Mouse (Mus musculus): ENCODE results near the gene Ccnyl1. TPM values are rescaled to one million over a fixed set of nuclear protein-coding genes. Genes with fewer than 3 reads are reported as not detected.
"Not testable (repeated sequence)": the region's sequence is repeated elsewhere in the genome, so short reads cannot be mapped to it uniquely, and the experiment has no call there.

Gene Ccnyl1
- polyA plus RNA-seq (2015; fragmentation: Nextera tagmentation; extraction: Ambion mirVana) = 4.5 and 5.0 TPM in 2 replicates

DNA sequence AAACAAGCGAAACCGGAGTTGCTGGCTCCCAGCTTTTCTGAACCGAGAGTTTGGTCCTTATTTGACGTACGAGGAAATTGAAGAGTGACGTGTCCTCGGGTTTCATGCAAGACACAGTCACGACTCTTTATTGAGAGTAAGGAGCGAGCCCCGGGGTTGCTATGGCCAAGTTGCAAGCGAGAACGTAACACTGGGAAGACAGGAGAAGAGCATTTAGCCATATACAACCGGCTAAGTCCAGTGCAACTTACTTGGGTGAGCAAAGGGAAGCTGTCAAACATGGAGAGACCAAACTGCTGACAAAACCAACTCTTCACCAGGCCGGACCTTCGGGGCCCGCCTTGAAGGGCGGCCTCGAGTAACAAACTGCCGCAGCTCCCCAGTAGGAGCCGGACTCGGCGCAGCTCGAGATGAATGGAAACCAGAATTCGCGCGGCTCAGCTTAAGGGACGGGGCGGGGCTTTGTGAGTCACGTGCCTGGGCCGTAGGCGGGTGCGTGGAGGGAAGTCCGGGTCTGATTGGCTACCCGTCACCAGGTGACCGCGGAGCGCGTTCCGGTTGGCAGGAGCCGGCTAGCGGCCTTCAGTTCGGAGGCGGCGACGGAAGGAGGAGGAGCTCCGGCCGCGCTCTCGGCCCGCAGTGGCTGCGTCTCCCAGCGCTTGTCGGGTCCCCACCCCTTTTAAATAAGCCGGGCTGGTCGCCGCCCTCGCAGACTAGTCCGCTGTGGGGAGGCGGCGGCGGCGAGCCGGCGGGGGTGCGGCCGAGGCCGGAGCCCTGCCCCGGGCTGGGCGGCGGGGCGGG, at the start of gene Ccnyl1:
Gene Ccnyl1 (plus strand): TSS at position 243 of the 801 bp plus-strand sequence.
- H3K27ac ChIP-seq = peak within 1 kb of the TSS; percentile 84
- H3K27me3 ChIP-seq (ENCODE audit: insufficient read depth, low read length) = no peaks in the 10 kb centered on the region
- no peaks in the 10 kb centered on the region for H3K36me3 ChIP-seq (ENCODE audit: insufficient read depth, low read length)
- peaks cover 8% of the 10 kb centered on the region; the same call in 1 of the 2 replicates for H3K4me1 ChIP-seq (replicated peaks; ENCODE audit: insufficient read depth, low read length)
- peak within 1 kb of the TSS; percentile 91 for H3K9ac ChIP-seq (ENCODE audit: low read depth, low read length)
- no peak for TF ChIP-seq CTCF (IDR thresholded peaks at IDR 0.05; ENCODE audit: low read depth)
- ATAC-seq (replicated peaks; ENCODE audit: low FRiP score, low read depth) = peak; percentile 99
- peak within 1 kb of the TSS; percentile 79 for H3K4me3 ChIP-seq (replicated peaks; ENCODE audit: low read depth, low read length)
- WGBS = under 1% methylated on average over 61 of the region's 71 CpGs
- H3K4me2 ChIP-seq (ENCODE audit: low read length) = peak within 1 kb of the TSS; percentile 93
- no peaks in the 10 kb centered on the region for H3K9me3 ChIP-seq (replicated peaks; ENCODE audit: low read length)
- peak; percentile 99 for DNase-seq (ENCODE audit: low spot score)

DNA sequence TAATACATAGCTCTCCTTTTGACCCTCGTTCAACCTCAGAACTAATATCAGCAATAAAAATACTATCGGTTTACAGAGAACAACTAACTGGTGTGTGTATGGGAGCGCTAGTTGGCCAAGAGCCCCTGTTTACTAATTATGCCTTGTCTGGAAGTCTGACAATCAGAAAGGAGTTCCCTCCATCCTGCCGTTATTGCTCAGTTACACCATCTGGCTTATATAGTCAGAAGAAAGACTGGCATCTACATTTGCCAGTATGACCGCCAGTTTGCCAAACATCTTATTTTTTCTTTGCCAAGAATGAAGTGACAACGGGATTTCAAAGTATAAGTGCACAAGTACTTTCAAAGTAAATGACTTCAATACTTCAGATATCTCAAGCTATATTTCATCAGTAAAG, 49.2 kb upstream of the Ccnyl1 start:
- H3K4me3 ChIP-seq (replicated peaks; ENCODE audit: low read depth, low read length) = no peak overlapping the region
- no peak for ATAC-seq (replicated peaks; ENCODE audit: low FRiP score, low read depth)
- no peak for DNase-seq (ENCODE audit: low spot score)
- no peaks in the 10 kb centered on the region for H3K27me3 ChIP-seq (ENCODE audit: insufficient read depth, low read length)
- 90% methylated on average over 6 of the region's 6 CpGs for WGBS
- no peak for TF ChIP-seq CTCF (IDR thresholded peaks at IDR 0.05; ENCODE audit: low read depth)
- no peak overlapping the region for H3K9ac ChIP-seq (ENCODE audit: low read depth, low read length)
- H3K4me2 ChIP-seq (ENCODE audit: low read length) = no peak overlapping the region
- H3K4me1 ChIP-seq (replicated peaks; ENCODE audit: insufficient read depth, low read length) = no peaks in the 10 kb centered on the region
- no peak overlapping the region for H3K27ac ChIP-seq
- no peaks in the 10 kb centered on the region for H3K9me3 ChIP-seq (replicated peaks; ENCODE audit: low read length)
- H3K36me3 ChIP-seq (ENCODE audit: insufficient read depth, low read length) = no peaks in the 10 kb centered on the region

DNA sequence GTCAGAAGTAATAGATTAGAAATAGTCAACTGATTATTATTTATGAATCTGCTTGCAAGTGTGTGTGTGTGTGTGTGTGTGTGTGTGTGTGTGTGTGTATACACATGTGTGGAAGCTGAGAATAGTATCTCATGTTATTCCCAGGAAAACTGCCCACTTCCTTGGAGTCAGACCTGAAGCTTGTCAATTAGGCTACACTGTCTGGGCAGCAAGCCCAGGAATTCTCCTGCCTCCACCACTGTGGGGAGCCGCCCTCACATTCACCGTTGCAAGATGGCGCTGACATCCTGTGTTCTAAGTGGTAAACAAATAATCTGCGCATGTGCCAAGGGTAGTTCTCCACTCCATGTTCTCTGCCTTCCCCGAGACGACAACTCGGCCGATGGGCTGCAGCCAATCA, 47.7 kb upstream of the Ccnyl1 start:
- not testable (repeated sequence) for ATAC-seq (replicated peaks; ENCODE audit: low FRiP score, low read depth); H3K27ac ChIP-seq; H3K36me3 ChIP-seq (ENCODE audit: insufficient read depth, low read length); H3K4me1 ChIP-seq (replicated peaks; ENCODE audit: insufficient read depth, low read length); H3K9me3 ChIP-seq (replicated peaks; ENCODE audit: low read length); H3K4me2 ChIP-seq (ENCODE audit: low read length); DNase-seq (ENCODE audit: low spot score); H3K9ac ChIP-seq (ENCODE audit: low read depth, low read length); H3K27me3 ChIP-seq (ENCODE audit: insufficient read depth, low read length); H3K4me3 ChIP-seq (replicated peaks; ENCODE audit: low read depth, low read length)
- WGBS = 95% methylated on average over 8 of the region's 8 CpGs

DNA sequence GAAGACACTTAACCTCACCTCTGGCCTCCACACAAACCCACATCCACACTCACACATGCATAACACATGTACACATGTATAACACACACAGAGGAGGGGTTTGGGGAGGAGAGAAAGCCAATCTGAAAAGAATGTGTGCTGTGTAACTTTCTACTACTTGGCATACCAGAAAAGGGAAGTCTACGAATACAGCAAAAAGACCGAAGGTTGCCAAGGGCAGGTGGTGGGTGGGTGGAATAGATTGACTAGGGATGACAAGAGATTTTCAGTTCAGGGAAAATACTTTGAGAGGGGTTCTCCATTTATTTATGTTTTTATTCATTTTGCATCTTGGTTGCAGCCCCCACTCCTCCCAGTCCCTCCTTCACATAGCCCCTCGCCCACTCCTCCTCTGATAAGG, 45.7 kb upstream of the Ccnyl1 start:
- H3K4me2 ChIP-seq (ENCODE audit: low read length) = no peak overlapping the region
- H3K4me1 ChIP-seq (replicated peaks; ENCODE audit: insufficient read depth, low read length) = no peaks in the 10 kb centered on the region
- H3K9ac ChIP-seq (ENCODE audit: low read depth, low read length) = no peak overlapping the region
- DNase-seq (ENCODE audit: low spot score) (no peak), ATAC-seq (replicated peaks; ENCODE audit: low FRiP score, low read depth) (no peak)
- no peaks in the 10 kb centered on the region for H3K36me3 ChIP-seq (ENCODE audit: insufficient read depth, low read length)
- no peaks in the 10 kb centered on the region for H3K9me3 ChIP-seq (replicated peaks; ENCODE audit: low read length)
- H3K27ac ChIP-seq = no peak overlapping the region
- H3K4me3 ChIP-seq (replicated peaks; ENCODE audit: low read depth, low read length) = no peak overlapping the region
- WGBS = 95% methylated on average over 3 of the region's 3 CpGs
- no peaks in the 10 kb centered on the region for H3K27me3 ChIP-seq (ENCODE audit: insufficient read depth, low read length)
- no peak for TF ChIP-seq CTCF (IDR thresholded peaks at IDR 0.05; ENCODE audit: low read depth)

DNA sequence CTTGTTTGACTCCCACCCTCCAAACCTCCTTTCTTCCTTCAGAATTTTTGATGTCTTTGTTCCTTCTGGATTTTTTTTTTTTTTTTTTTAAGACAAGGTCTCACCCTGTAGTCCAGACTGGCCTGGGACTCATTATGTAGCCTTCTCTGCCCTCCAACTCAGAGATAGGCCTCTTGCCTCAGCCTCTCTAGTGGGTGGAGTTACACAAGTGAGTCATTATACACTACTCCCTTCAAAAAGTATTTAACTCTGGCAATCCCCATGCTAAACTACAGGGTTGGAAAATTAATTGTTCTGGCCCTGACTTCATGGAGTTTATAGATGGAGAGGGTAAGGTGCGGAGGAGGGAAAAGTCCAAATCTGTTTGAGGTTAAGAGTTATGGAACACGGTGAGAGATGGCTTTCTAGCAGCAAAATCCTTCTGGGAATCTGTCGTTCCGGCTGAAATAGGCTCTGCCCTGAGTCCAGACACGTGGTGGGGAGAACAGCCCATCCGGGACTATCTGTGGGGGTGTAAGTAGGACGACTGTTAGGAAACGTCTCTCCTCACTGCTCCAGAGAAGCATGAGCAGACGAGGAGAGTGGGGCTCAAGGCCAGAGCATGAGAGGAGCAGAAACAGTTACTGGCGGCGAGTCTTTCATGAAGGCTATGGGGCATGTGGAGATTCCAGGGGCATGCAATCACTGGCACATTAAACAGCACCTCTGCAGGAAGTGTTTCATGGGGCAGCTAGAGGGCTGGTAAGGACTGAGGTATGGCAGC, 40.7 kb upstream of the Ccnyl1 start:
- no peak overlapping the region for H3K4me2 ChIP-seq (ENCODE audit: low read length)
- H3K9me3 ChIP-seq (replicated peaks; ENCODE audit: low read length) = no peaks in the 10 kb centered on the region
- DNase-seq (ENCODE audit: low spot score) = no peak
- no peaks in the 10 kb centered on the region for H3K4me1 ChIP-seq (replicated peaks; ENCODE audit: insufficient read depth, low read length)
- no peak overlapping the region for H3K9ac ChIP-seq (ENCODE audit: low read depth, low read length)
- H3K36me3 ChIP-seq (ENCODE audit: insufficient read depth, low read length) = no peaks in the 10 kb centered on the region
- H3K4me3 ChIP-seq (replicated peaks; ENCODE audit: low read depth, low read length) = no peak overlapping the region
- no peak overlapping the region for H3K27ac ChIP-seq
- H3K27me3 ChIP-seq (ENCODE audit: insufficient read depth, low read length) = no peaks in the 10 kb centered on the region
- 61% methylated on average over 11 of the region's 11 CpGs for WGBS
- TF ChIP-seq CTCF (IDR thresholded peaks at IDR 0.05; ENCODE audit: low read depth) = no peak
- no peak; the same call in 1 of the 2 replicates for ATAC-seq (replicated peaks; ENCODE audit: low FRiP score, low read depth)

DNA sequence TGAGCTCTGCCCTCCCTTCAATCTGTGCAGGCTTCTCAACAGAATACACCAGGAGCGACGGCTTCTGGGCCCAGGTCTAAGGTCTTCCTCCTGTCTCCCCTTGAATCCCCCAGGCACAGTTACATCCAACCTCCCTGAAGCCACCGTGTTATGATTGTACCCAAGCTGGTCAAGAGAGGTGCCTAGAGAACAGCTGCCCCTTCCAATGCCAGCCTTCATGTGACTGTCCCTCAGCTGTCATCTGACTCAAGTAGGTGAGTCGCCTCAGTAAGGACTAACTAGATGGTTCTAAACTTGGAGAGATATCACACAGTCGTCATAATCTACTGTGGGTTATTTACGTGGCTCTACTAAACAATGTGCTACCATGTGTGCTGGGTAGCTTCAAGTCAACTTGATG, 36.6 kb upstream of the Ccnyl1 start:
- WGBS = 97% methylated on average over 6 of the region's 6 CpGs
- DNase-seq (ENCODE audit: low spot score) (no peak), ATAC-seq (replicated peaks; ENCODE audit: low FRiP score, low read depth) (no peak)
- no peak overlapping the region for H3K4me3 ChIP-seq (replicated peaks; ENCODE audit: low read depth, low read length)
- TF ChIP-seq CTCF (IDR thresholded peaks at IDR 0.05; ENCODE audit: low read depth) = no peak
- H3K27me3 ChIP-seq (ENCODE audit: insufficient read depth, low read length) = no peaks in the 10 kb centered on the region
- no peaks in the 10 kb centered on the region for H3K4me1 ChIP-seq (replicated peaks; ENCODE audit: insufficient read depth, low read length)
- no peaks in the 10 kb centered on the region for H3K36me3 ChIP-seq (ENCODE audit: insufficient read depth, low read length)
- H3K4me2 ChIP-seq (ENCODE audit: low read length) = no peak overlapping the region
- H3K27ac ChIP-seq = no peak overlapping the region
- no peak overlapping the region for H3K9ac ChIP-seq (ENCODE audit: low read depth, low read length)
- no peaks in the 10 kb centered on the region for H3K9me3 ChIP-seq (replicated peaks; ENCODE audit: low read length)
